Mouse (Mus musculus): ENCODE measurements around the gene Flt3l.

DNA sequence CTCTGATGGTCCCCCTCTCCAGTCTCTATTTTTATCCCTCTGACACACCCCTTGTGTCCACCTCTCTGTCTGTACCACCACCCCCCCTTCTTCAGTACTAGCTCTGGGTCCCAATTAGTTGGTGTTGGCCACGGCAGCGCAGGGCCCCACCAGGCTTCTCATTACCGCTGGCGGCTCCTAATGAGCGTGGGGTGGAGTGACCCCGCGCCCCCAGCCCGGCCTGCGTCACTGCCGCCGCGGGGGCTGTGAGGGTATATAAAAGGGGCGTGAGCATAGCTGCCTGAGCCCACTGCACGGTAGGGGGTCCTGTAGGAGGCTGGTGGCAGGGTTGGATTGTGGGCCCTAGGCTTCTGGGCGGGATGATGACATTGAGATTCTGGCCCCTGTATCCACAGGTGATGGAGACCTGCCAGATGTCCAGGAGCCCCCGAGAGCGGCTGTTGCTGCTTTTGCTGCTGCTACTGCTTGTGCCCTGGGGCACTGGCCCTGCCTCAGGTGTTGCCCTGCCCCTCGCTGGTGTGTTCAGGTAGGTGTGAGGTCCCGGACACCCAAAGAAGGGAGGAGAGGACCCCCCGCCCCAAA, 44.8 kb upstream of the Flt3l start, which contains the start of gene Pth2:
- TF ChIP-seq CTCF (IDR thresholded peaks at IDR 0.05; ENCODE audit: borderline replicate concordance, insufficient read depth, low read depth, low read length) (no peak), POLR2A (IDR thresholded peaks at IDR 0.05; ENCODE audit: borderline replicate concordance, insufficient read depth, low read length) (no peak)
